Mouse (Mus musculus): ENCODE data around the gene Zmynd19.
"Not testable (repeated sequence)": the region's sequence is repeated elsewhere in the genome, so short reads cannot be mapped to it uniquely, and the experiment has no call there.

The Zmynd19 gene

DNA sequence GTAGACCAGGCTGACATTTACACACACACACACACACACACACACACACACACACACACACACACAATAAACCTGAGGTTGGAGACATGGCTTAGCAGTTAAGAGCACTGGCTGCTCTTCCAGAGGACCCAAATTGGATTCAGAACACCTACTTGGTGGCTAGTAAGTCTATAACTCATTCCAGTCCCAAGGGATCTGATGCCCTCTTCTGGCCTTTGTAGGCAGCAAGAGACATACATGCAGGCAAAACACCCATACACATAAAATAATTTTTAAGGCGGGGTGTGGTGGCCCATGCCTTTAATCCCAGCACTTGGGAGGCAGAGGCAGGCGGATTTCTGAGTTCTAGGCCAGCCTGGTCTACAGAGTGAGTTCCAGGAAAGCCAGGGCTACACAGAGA, 5.3 kb upstream of the Zmynd19 start:
- peak in 1 of 2 experiments; percentile 29 for DNase-seq

GRCm38 (mm10) chr2:24950189-24950535, 570 bp downstream of the Zmynd19 start:
- no peak for DNase-seq

DNA sequence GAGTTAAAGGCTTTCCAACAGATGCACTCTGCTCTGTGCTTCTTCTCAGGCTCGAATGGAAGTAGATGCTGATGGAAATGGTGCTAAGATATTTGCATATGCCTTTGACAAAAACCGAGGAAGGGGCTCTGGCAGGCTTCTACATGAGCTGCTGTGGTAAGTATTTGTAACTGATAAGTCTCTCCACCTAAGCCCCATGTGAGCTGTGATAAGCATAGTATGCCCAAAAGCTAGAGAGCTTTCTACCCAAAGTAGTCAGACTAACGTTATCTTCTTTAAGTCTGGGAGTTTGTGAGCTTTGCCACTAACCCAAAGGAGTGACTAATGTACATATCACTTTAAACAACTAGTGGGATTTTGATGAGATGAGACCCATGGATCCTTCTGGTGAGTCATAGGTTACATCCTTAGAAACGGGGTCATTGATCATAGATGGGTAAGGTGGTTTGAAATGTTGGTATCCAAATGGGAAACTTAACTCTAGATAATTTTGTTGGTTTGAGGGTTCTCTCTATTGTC, 3.0 kb downstream of the Zmynd19 start:
- DNase-seq: no peak

DNA sequence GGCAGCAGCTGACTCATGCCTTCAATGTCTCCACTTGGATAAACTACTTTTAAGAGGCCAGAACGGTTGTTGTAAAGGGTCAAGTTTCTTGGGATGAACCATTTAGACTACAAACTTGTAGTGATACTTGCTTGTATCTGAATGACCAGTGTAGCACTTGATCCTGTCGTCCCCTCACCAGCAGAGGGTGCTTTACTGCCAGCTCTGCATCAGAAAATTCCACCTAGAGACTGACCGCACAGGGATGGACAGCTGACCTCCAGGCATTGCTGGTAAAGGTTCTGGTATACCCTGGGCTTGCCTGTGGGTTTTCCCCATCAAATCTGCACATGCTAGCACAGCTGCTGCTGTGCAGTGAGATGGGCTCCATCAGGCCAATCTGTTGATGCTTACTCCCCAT, 11.3 kb downstream of the Zmynd19 start:
- DNase-seq: peak; percentile 29 to 53

DNA sequence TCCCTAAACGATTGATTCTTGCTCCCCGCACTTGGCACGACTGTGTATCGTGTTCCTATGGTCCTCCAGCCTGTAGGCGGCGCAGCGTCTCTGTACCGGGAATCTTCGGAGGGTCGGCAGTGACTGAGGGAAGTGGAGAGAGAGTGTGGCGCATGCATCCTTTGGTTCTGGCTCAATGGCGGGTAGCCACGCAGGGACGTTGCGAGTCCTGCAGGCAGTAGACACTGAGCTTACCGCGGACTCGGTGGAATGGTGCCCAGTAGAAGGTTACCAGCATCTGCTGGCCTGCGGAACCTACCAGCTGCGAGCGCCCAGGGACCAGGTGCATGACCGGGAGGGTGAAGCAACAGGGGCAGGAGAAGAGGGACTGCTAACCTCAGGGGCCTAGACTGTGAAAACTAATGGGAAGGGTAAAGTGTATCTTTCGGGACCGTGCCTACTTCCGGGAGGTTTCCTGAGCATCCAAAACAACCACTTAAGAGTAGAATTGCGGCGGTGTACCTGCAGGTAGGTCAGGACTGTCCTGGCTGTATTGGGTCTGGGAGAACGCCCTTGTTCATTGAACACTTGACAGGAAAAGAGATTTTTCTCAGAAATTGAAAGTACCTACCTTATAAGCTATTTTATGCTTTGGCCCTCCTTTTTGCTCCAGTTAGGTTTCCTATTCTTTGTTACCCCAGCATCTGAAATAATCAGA, 12.9 kb downstream of the Zmynd19 start, which contains the start of gene Dph7:
TSS of gene Dph7 (plus strand) at position 97 of the 697 bp plus-strand sequence.
- peak; percentile 91 to 94 for DNase-seq

DNA sequence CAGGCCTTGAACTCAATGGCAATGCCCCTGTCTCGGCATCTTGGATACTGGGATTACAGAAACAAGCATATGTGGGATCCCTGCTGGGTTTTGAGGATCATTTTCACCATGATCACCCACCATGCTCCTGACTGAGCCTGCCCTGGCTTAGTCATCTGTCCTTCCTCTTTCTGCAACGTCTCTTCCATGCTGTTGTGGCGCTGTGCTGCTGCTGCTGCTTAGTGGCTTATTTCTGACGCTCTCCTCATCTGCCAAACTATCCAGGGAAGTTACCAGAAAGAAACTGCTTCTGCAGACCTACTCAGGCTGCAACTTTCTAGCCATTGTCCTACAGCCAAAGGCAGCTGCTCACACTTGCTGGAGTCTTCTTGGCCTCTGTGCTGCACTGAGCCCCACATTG, 20.8 kb downstream of the Zmynd19 start:
- no peak for DNase-seq

- not testable (repeated sequence) for DNase-seq
Observed at GRCm38 (mm10) chr2:24974452-24974851, 24.9 kb downstream of the Zmynd19 start.

GRCm38 (mm10) chr2:24974906-24975703, 25.5 kb downstream of the Zmynd19 start, which contains the start of gene Mrpl41:
Mrpl41 (minus strand) TSS chr2:24975098.
- DNase-seq: peak; percentile 97 to 98

DNA sequence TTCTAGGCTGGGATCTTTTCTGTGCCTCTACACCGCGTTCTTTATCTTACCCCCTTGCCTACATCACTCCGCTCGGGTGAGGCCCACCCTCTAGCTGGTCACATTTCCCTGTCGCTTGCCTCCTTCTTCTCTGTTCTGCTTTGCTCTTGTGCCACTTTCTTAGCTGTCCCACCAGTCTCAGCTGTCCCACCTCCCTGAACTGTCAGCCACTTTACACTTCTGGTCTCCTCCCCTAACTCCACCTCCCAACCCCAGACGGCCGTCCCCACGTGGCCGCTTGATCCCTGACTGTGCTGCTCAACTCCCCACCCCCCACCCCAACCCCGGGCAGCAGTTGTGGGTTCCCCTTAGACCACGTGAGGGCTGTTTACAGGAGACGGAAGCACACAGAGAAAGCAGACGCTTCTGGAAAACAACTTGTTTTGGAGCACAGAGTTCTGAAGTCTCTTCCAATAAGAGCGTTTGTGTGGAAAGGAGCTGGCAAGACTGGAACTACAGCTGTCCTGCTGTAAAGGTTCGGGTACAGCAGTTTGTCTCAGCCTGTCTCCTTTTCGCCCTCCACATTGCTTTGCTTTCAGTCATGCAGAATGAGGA, 26.2 kb downstream of the Zmynd19 start, which contains the start of gene Pnpla7:
TSS of gene Pnpla7 (plus strand) at position 330 of the 594 bp plus-strand sequence.
- DNase-seq: peak; percentile 50 to 67

GRCm38 (mm10) chr2:24976960-24977359, 27.4 kb downstream of the Zmynd19 start:
- no peak for DNase-seq

DNA sequence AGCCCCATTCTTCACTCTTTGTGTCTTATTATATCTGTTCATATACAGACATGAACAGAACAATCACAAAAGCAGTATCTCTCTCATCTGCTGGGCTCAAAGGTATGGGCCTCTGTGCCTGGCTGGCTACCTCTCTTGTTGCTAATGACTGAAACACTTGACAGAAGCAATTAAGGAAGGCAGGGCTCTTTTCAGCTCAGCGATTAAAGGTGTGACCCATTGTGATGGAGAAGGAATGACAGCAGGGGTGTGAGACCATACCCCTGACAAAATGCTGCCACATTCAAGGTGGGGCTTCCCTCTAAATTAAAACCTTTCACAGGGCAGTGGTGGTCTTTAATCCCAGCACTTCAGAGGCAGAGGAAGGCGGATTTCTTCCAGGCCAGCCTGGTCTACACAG, 38.2 kb downstream of the Zmynd19 start:
- DNase-seq: no peak

- DNase-seq: no peak
Observed at GRCm38 (mm10) chr2:24995332-24995731, 45.7 kb downstream of the Zmynd19 start.

DNA sequence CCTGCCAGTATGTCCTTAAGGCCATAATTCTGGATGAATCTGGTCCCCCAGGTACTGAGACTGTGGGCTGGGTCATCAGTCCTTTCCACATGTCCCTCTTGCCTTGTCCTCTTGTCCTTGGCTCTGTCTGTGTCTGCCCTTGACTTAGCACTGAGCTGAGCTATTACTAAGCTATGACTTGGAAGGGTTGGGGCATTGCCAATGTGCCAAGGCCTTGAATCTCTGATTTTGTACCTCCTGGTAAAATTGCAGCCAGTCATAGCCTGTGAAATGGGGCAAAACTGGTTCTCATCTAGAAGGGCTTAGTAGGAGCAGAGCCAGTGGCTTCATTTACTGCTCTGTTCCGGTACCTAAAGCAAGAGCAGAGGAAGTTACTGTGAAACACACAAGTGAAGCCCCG, 46.9 kb downstream of the Zmynd19 start:
- no peak for DNase-seq

DNA sequence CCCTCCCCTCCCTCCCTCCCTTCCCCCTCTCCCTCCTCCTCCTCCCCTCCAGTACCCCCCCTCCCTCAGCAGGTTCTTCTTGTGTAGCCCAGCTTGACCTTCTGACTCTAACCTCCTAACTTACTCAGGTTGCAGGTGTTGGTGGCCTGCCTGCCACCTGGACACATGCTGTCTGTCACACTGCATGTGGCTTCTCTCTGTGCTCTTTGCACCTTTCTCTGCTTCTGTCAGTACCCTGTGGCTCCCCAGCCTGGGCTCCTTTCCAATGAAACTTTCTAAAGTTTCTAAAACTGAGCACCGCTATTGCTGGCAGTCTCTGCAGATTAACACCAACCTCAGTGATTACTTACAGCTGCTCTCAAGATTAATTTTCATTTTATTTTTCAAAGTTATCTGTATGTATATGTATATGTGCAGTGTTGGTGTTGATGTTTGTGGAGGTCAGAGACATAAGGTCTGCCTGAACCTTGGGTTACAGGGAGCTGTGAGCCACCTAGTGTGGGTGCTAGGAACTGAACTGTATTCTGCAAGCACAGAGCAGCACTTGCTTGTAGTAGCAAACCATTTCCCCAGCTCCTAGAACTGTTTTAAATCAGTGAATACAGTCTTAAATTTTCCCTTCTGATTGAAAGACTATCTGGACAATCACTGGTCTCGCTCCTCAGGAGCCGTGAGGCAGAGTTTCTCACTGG, 51.1 kb downstream of the Zmynd19 start:
- peak in 1 of 2 experiments; percentile 60 for DNase-seq

- no peak for DNase-seq
Observed at GRCm38 (mm10) chr2:25003946-25004786, 54.6 kb downstream of the Zmynd19 start.

DNA sequence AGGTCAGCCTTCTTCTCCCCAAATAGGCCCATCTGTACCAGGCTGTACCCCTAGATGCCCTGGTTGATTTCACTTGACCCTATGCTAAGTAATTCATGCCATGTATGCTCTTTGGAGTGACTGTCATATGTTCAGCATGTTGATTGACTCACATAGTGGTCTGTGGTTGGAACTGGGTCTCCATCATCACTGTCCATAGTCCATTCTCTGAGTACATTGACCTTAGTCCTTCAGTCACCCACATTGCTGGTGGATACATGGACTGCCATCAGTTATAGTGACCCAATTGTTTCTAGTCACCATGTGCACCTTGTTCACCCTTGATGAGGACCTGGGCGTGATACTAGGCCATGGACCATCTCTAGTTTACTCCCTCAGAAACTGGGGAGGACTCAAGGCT, 57.2 kb downstream of the Zmynd19 start:
- no peak for DNase-seq

DNA sequence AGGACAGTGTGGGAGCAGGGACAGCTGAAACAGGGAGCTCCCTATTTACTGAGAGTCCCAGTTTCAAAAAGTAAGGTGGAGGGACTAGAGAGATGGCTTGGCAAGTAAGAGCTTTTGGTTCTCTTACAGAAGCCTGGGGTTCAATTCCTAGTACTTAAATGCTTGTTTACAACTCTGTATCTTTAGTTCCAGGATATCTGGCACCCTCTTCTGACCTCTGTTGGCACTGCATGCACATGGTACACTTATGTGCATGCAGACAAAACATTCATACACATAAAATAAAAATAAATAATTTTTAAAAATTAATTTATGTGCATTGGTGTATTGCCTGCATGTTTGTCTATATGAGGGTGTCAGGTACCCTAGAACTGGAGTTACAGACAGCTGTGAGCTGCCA, 58.7 kb downstream of the Zmynd19 start:
- DNase-seq: no peak

Data from cerebellum, postnatal 25 days (tissue).